Mouse (Mus musculus): ENCODE data around the gene Tmprss2.

Tmprss2 gene

DNA sequence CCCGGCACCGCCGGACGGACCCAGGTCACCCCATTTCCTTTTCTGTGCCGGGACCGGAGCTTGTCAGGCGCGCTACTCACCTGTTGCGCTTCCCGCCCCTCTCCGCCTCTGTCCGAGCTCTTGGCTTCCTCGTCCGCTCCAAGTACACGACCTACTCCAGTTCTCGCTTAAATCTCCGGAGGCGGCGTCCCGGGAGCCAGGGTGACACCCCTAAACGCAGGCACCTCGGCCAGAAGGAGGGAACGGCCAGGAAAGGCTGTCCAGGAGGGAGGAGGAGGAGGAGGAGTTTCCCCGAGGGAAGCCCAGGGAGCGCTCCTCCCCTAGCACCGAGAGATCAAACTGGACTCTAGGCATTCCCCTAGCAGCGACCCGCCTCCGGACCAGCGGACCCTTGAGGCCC lies at the start of gene Tmprss2:
Tmprss2 (minus strand) TSS at position 257 of the 400 bp plus-strand sequence.
- peak; percentile 71 to 82 for DNase-seq

GRCm38 (mm10) chr16:97659225-97659658 lies 48.2 kb upstream of the Tmprss2 start:
- peak; percentile 46 to 64 for DNase-seq

DNA sequence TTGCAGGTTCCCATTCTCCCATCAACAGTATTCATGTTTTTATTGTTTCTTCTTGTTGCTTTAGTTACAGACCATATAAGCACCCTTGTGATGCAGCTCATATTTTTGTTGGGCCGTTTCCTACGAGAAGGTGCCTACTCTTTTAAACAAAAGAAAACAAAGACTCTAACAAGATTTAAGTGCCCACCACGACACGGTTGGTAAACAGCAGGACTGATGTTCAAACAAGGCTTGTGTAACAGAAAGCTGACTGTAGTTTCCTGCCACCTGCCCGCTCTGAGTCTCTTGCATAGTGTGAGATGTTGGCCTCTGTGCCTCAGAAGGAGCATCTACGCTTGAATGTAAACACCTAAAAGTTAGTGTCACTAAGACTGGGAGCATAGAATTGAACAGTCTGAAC lies 47.5 kb upstream of the Tmprss2 start:
- DNase-seq, result no peak

GRCm38 (mm10) chr16:97655800-97656199 lies 44.8 kb upstream of the Tmprss2 start:
- peak; percentile 11 to 35 for DNase-seq

DNA sequence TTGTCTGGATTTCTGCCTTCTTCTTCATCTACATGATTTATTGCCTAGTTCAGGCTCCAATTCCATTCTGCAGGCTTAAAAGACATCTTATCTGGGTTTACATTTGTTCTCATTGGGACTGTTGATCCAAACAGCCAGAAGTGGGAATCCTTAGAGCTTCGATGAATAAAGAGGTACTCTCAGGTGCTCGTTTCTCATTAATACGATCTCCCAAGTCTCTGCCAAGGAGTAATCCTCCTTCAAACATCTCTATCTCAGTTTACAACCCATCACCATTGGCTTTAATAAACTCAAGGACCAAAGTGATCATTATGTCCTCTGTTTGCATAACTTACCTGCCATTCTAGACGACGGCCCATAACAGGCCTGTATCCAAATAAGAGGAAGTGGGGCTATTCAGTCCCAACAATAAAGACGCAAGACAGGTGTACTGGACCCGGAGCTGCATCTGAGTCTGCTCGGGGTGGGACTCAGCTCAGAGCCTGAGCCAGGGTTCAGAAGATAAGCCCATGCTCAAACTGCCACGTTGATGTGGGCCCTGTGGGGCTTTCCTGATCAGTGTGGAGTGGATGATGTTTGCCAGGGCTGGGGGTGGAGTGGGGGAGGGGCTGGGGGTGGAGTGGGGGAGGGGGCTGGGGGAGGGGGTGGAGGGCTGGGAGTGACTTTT lies 38.7 kb upstream of the Tmprss2 start:
- DNase-seq, result no peak

DNA sequence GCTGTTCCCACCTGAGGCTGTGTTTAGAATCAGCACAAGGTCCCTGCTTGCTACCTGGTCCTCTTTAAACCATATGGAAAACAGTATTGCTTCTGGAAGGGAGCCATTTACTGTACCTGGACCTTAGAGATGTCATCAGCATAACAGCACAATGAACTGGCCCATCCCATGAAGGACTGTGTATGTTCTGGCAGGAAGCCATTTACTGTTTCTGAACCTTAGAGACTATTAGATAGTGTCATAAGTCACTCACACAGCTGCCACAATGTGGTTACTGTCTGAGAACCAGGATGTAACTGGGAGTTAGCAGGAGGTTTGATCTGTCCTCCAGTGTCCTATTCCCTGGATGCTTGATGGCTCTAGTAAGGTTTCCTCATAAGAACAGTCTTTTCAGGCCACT lies 33.7 kb upstream of the Tmprss2 start:
- no peak for DNase-seq

- DNase-seq, result no peak
Measured at GRCm38 (mm10) chr16:97639630-97640029, 28.6 kb upstream of the Tmprss2 start.

- no peak for DNase-seq
Measured at GRCm38 (mm10) chr16:97632880-97633484, 22.0 kb upstream of the Tmprss2 start.

DNA sequence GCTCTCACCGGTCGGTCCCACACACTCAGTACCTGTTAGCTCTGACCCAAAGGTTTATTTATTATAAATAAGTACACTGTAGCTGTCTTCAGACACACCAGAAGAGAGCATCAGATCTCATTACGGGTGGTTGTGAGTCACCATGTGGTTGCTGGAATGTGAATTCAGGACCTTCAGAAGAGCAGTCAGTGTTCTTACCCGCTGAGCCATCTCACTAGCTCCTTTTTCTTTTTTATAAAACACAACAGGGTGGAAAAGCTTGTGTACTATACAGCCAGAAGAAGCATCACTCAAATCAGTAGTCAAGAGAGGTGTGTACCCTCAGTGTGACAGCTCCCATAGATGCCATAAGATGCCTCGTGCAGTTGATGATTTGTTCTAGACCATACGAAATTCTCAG lies 12.2 kb upstream of the Tmprss2 start:
- no peak for DNase-seq

GRCm38 (mm10) chr16:97622383-97622889 lies 11.4 kb upstream of the Tmprss2 start:
- no peak for DNase-seq

- no peak for DNase-seq
Measured at GRCm38 (mm10) chr16:97618285-97618684, 7.3 kb upstream of the Tmprss2 start.

GRCm38 (mm10) chr16:97612009-97612408 lies 1.0 kb upstream of the Tmprss2 start:
- peak; percentile 17 to 24 for DNase-seq

DNA sequence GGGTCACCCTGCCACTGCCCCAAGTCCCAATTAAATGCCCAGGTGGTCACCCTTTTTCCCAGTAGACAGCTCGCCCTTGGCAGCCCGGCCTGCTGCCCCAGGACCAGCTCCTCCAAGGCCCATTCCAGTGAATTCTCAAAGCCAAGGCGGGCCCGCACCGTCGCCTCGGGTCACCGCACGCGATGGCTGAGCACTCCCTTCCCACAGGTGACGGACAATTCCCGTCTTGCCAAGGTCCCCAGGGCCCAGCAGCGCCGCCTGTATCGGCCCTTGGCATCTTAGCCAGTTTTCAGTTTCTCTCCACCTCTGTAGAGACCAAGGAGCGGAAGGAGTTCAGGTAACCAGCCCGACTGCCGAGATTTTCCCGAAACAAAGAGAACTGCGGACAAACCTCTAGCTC lies 749 bp downstream of the Tmprss2 start:
- peak; percentile 49 to 67 for DNase-seq

- DNase-seq, result peak; percentile 21 to 38
Measured at GRCm38 (mm10) chr16:97609676-97610075, 1.3 kb downstream of the Tmprss2 start.

- no peak for DNase-seq
Measured at GRCm38 (mm10) chr16:97607956-97608355, 3.0 kb downstream of the Tmprss2 start.

GRCm38 (mm10) chr16:97606829-97607228 lies 4.2 kb downstream of the Tmprss2 start:
- DNase-seq, result peak in 1 of 2 experiments; percentile 23

DNA sequence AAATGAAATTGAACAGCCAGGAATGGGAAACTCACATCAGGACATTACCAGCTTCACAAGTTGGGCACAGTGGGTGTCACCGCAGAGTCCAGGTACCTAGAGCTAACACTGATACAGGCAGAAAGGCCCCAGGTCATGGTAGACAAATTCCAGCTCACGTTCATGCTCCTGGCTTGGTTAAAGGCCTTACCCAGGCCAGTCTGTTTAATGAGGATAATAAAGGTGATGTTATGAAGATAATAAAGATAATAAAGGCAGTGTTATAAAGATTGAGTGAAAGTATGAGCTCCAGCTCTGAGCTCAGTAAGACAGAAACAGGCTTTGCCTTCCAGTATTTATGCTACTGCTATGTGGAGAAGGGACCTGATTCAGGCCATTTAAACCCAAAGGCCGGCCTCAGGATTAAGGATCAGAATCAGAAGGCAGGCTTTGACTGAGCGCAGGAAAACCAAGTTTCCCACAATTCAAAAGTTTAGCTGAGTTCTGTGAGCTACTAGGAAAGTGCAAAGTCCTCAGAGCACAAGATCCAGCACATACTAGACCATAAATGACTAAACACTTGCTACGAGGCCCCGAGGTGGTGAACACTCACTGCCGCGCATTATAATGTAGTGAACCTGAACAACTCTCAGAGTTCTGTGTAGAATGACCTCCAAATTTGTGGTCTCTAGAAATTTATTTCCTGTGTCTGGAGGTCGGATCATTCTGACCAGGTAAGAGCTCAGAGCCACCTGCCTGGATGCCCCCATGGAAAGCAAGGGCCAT lies 4.9 kb downstream of the Tmprss2 start:
- DNase-seq, result peak; percentile 10 to 38

DNA sequence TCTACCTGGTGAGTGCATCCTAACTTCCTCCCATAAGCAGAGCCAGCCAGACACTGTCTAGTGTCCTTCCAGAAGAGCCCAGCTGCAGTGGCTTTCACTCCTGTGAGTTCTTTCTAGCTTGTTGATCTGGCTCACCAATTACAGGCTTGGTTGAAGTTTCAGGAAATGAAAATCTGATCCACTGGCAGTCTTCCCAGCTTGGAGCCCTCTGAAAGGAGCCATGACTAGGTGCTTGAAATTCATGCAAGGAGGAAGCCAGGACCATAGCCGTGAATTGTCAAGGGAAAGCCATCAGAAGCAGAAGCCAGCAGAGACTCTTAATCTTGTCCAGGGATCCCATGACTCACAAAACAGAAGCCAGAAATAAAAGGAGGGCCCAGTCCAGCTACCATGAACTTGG lies 8.7 kb downstream of the Tmprss2 start:
- peak; percentile 30 to 54 for DNase-seq

GRCm38 (mm10) chr16:97600591-97600990 lies 10.4 kb downstream of the Tmprss2 start:
- no peak for DNase-seq

DNA sequence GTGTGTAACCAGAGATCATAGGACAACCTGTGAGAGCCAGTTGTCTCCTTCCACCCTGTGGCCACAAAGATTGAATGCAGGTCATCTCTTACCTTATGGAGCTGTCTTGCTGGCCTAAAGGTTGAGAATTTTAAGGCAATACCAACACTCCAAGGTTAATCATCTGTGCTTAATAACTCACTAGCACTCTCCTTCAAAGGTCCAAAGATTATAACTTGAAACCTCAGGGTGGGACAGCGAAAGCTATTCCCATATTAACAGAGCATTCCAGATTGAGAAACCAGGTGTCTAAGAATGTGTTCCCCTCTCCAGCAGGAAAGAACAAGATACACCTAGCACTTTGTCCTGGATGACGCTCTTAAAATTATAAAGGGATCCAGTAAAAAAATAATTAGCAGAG lies 12.9 kb downstream of the Tmprss2 start:
- DNase-seq, result no peak

DNA sequence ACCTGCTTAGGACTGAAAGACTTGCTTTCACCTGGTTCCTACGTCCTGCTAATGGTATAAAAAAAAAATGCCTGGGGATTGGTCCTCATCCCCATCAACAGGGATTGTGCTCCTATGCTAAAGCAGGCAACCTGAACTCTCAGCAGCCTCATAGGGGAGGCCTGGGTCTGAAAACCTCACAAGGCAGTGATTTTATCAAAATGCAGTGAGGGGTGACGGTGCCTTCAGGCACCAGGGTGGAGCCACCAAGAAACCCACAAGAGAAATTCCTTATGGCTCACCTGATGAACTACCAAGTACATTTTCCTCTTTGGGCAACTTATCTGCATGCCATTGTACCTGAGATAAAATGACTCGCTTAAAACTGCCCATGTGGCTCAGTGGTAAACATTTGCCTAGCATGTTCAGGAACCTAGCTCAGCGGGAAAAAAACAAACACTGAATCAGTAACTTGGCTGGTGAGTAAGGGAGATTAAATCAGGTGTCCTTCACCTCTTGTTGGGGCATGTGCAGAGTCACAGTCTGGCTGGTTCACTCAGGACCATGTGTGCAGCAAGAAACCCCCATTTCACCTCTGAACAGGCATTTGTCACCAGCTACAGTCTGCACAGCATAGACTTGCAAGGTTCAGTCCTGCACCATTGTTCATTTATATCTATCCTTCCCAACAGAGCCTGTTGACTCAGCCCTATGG lies 17.0 kb downstream of the Tmprss2 start:
- peak in 1 of 2 experiments; percentile 24 for DNase-seq

- DNase-seq, result peak; percentile 90 to 91
Measured at GRCm38 (mm10) chr16:97593057-97593456, 17.9 kb downstream of the Tmprss2 start.

DNA sequence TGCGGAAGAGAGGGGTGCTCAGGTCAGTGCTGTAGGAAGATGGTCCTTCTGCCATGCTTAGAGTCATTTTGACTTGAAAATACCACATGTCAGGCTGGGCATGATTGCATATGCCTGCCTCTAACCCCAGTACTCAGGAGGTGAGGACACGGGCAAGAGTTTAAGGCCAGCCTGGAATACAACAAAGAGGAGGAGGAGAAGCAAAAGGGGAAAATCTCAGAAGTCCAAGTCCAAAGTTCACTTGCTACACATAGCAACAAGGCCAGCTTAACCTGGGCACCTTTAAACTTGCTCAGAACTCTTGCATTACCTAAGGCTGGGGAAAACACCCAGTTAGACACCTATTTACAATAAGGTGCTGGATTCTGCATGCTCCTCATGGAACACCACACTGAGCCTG lies 19.5 kb downstream of the Tmprss2 start:
- no peak for DNase-seq

Data from kidney, postnatal 4 days (tissue).